Mouse (Mus musculus): Measurements from ENCODE around the gene Aoc3.
"Not testable (repeated sequence)": the region's sequence is repeated elsewhere in the genome, so short reads cannot be mapped to it uniquely, and the experiment has no call there.

Aoc3 gene

GRCm38 (mm10) chr11:101378196-101378595 lies 47.8 kb downstream of the Aoc3 start:
- not testable (repeated sequence) for DNase-seq

DNA sequence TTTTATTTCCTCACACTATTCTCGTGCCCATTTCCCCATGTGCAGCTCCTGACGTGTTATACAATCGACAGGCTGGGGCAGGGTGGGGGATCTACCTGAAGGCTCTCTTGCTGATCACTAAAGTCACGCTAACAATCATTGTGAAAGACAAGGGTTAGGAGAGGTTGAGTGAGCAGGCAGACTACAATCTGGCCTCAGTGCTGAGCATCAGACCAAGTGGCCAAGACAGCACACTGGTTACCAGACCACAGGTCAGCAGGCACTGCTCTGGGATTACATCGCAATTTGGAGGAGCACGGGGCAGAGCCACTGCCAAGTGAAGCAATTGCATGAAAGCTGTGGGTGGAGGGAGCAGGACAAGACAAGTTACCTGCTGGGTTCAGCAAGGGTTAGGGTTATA lies 48.5 kb downstream of the Aoc3 start:
- DNase-seq: no peak

DNA sequence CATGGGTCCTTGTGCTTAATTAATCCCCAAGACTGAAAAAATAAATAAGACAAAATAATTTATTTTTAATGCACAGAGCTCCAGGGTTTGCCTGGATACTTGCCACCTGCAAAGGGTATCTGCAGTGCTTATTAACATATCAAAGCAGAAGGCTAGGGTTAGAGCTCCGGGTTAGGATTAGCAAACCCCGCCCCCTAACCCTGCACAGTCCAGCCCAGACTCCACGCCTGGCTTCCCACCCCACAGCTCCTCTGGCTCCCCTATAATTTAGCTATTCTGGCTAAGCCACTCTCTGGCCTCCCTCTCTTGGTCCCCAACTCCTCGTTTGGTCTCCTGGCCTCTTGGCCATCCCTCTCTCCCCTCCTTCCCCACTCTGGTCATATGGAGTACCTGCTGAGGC lies 51.4 kb downstream of the Aoc3 start:
- no peak for DNase-seq
